Mouse (Mus musculus): Measurements from ENCODE around the gene Avpr2. TPM values are rescaled to one million over a fixed set of nuclear protein-coding genes. Genes with fewer than 3 reads are reported as not detected.
A peak's percentile ranks its signal among the peaks of the same experiment; 100 is the strongest.

Avpr2 gene
- polyA plus RNA-seq, 2 experiments, result not detected

- H3K4me1 ChIP-seq (ENCODE audit: control insufficient read depth, insufficient read depth, low read length), result peaks cover 2% of the 10 kb centered on the region; the same call in 1 of the 2 replicates
- peak overlapping the region; percentile 70 for H3K4me2 ChIP-seq (replicated peaks; ENCODE audit: low read depth, low read length, severe bottlenecking)
- WGBS, result 23% methylated on average over 35 of the region's 48 CpGs
- ATAC-seq (ENCODE audit: low FRiP score, low read depth) (no peak), DNase-seq (ENCODE audit: low spot score) (peak; percentile 5)
- no peaks in the 10 kb centered on the region for H3K9me3 ChIP-seq (ENCODE audit: control insufficient read depth, low read length)
- H3K9ac ChIP-seq (ENCODE audit: low read depth, low read length, severe bottlenecking), result peak overlapping the region; percentile 40; the same call in 1 of the 2 replicates
- H3K36me3 ChIP-seq (ENCODE audit: control insufficient read depth, insufficient read depth, low read length), result no peaks in the 10 kb centered on the region
- H3K27me3 ChIP-seq (ENCODE audit: control insufficient read depth, insufficient read depth, low read length), result peaks cover 9% of the 10 kb centered on the region; the same call in 1 of the 2 replicates
- peak overlapping the region; percentile 38 for H3K4me3 ChIP-seq (replicated peaks; ENCODE audit: low read length)
- no peak for TF ChIP-seq POLR2A (IDR thresholded peaks at IDR 0.05; ENCODE audit: borderline replicate concordance, extremely low read depth, insufficient read depth, insufficient read length)
- H3K27ac ChIP-seq (replicated peaks; ENCODE audit: low read depth, low read length), result no peak overlapping the region
Observed at GRCm38 (mm10) chrX:73880194-73881035, 11.5 kb upstream of the Avpr2 start.

- Histone ChIP-seq H3K36me3 (ENCODE audit: control insufficient read depth, insufficient read depth, low read length) (no peaks in the 10 kb centered on the region), H3K4me2 (replicated peaks; ENCODE audit: low read depth, low read length, severe bottlenecking) (peak overlapping the region; percentile 70), H3K27me3 (ENCODE audit: control insufficient read depth, insufficient read depth, low read length) (peaks cover 9% of the 10 kb centered on the region; the same call in 1 of the 2 replicates), H3K4me1 (ENCODE audit: control insufficient read depth, insufficient read depth, low read length) (peaks cover 2% of the 10 kb centered on the region; the same call in 1 of the 2 replicates), H3K9me3 (ENCODE audit: control insufficient read depth, low read length) (no peaks in the 10 kb centered on the region), H3K4me3 (replicated peaks; ENCODE audit: low read length) (peak overlapping the region; percentile 38), H3K9ac (ENCODE audit: low read depth, low read length, severe bottlenecking) (0 out of 2 replicates have a peak overlapping the region, but pooled peaks have one; percentile 40), H3K27ac (replicated peaks; ENCODE audit: low read depth, low read length) (no peak overlapping the region)
- DNase-seq (ENCODE audit: low spot score), result no peak
- ATAC-seq (ENCODE audit: low FRiP score, low read depth), result no peak
- TF ChIP-seq POLR2A (IDR thresholded peaks at IDR 0.05; ENCODE audit: borderline replicate concordance, extremely low read depth, insufficient read depth, insufficient read length), result no peak
- 23% methylated on average over 15 of the region's 16 CpGs for WGBS
Observed at GRCm38 (mm10) chrX:73881036-73881427, 10.9 kb upstream of the Avpr2 start.

DNA sequence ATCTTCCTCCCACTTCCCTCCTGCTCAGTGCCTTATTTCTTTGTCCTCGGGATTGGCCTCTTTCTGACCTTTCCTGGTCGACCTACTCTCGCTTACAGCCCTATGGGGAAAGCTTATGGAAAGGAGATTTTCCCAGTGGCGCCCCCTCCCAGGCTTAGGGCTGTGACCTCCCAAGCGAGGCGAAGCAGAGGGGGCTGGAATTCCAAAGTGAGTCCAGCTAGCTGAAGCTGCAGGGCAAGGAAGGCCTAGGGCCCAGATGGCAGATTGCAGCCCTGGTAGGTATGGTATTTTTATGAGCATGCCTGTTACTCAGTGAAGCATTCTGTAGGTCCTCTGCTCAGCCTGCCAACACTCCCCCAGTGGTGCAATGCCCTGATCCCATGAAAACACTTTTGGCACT, 10.4 kb upstream of the Avpr2 start:
- peak overlapping the region; percentile 70; the same call in 1 of the 2 replicates for H3K4me2 ChIP-seq (replicated peaks; ENCODE audit: low read depth, low read length, severe bottlenecking)
- H3K27me3 ChIP-seq (ENCODE audit: control insufficient read depth, insufficient read depth, low read length), result peaks cover 9% of the 10 kb centered on the region; the same call in 1 of the 2 replicates
- 28% methylated on average over 6 of the region's 6 CpGs for WGBS
- ATAC-seq (ENCODE audit: low FRiP score, low read depth), result no peak
- H3K4me3 ChIP-seq (replicated peaks; ENCODE audit: low read length), result no peak overlapping the region
- peaks cover 2% of the 10 kb centered on the region; the same call in 1 of the 2 replicates for H3K4me1 ChIP-seq (ENCODE audit: control insufficient read depth, insufficient read depth, low read length)
- H3K27ac ChIP-seq (replicated peaks; ENCODE audit: low read depth, low read length), result no peak overlapping the region
- no peaks in the 10 kb centered on the region for H3K36me3 ChIP-seq (ENCODE audit: control insufficient read depth, insufficient read depth, low read length)
- no peak for DNase-seq (ENCODE audit: low spot score)
- H3K9ac ChIP-seq (ENCODE audit: low read depth, low read length, severe bottlenecking), result no peak overlapping the region
- H3K9me3 ChIP-seq (ENCODE audit: control insufficient read depth, low read length), result no peaks in the 10 kb centered on the region
- TF ChIP-seq POLR2A (IDR thresholded peaks at IDR 0.05; ENCODE audit: borderline replicate concordance, extremely low read depth, insufficient read depth, insufficient read length), result no peak

DNA sequence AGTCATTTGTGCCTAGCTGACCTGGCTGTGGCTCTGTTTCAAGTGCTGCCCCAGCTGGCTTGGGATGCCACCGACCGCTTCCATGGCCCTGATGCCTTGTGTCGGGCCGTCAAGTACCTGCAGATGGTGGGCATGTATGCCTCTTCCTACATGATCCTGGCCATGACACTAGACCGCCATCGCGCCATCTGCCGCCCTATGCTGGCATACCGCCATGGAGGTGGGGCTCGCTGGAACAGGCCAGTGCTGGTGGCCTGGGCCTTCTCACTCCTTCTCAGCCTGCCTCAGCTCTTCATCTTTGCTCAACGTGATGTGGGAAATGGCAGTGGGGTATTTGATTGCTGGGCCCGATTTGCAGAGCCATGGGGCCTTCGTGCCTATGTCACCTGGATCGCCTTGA, 931 bp downstream of the Avpr2 start:
- no peaks in the 10 kb centered on the region for H3K9me3 ChIP-seq (ENCODE audit: control insufficient read depth, low read length)
- H3K4me2 ChIP-seq (replicated peaks; ENCODE audit: low read depth, low read length, severe bottlenecking), result no peak overlapping the region
- no peak overlapping the region for H3K4me3 ChIP-seq (replicated peaks; ENCODE audit: low read length)
- no peaks in the 10 kb centered on the region for H3K36me3 ChIP-seq (ENCODE audit: control insufficient read depth, insufficient read depth, low read length)
- 91% methylated on average over 14 of the region's 14 CpGs for WGBS
- ATAC-seq (ENCODE audit: low FRiP score, low read depth) (no peak), DNase-seq (ENCODE audit: low spot score) (no peak)
- no peak overlapping the region for H3K9ac ChIP-seq (ENCODE audit: low read depth, low read length, severe bottlenecking)
- H3K27ac ChIP-seq (replicated peaks; ENCODE audit: low read depth, low read length), result no peak overlapping the region
- H3K27me3 ChIP-seq (ENCODE audit: control insufficient read depth, insufficient read depth, low read length), result no peaks in the 10 kb centered on the region
- H3K4me1 ChIP-seq (ENCODE audit: control insufficient read depth, insufficient read depth, low read length), result no peaks in the 10 kb centered on the region
- no peak for TF ChIP-seq POLR2A (IDR thresholded peaks at IDR 0.05; ENCODE audit: borderline replicate concordance, extremely low read depth, insufficient read depth, insufficient read length)

- Histone ChIP-seq H3K9ac (ENCODE audit: low read depth, low read length, severe bottlenecking) (no peak within 1 kb of the TSS), H3K36me3 (ENCODE audit: control insufficient read depth, insufficient read depth, low read length) (no peaks in the 10 kb centered on the region), H3K27ac (replicated peaks; ENCODE audit: low read depth, low read length) (no peak within 1 kb of the TSS), H3K4me1 (ENCODE audit: control insufficient read depth, insufficient read depth, low read length) (no peaks in the 10 kb centered on the region), H3K27me3 (ENCODE audit: control insufficient read depth, insufficient read depth, low read length) (no peaks in the 10 kb centered on the region), H3K9me3 (ENCODE audit: control insufficient read depth, low read length) (no peaks in the 10 kb centered on the region), H3K4me3 (replicated peaks; ENCODE audit: low read length) (no peak within 1 kb of the TSS), H3K4me2 (replicated peaks; ENCODE audit: low read depth, low read length, severe bottlenecking) (no peak within 1 kb of the TSS)
- peak; percentile 12 for DNase-seq (ENCODE audit: low spot score)
- ATAC-seq (ENCODE audit: low FRiP score, low read depth), result no peak
- 31% methylated on average over 2 of the region's 2 CpGs for WGBS
- no peak for TF ChIP-seq POLR2A (IDR thresholded peaks at IDR 0.05; ENCODE audit: borderline replicate concordance, extremely low read depth, insufficient read depth, insufficient read length)
Observed at GRCm38 (mm10) chrX:73895719-73896118, 3.8 kb downstream of the Avpr2 start, which contains the start of gene L1cam. Gene L1cam (minus strand): TSS chrX:73896105.

Data from limb, embryonic 14.5 days (tissue).